Mouse (Mus musculus) macrophage (primary cell): ENCODE data around the gene Sult2b1. TPM values are rescaled to one million over a fixed set of nuclear protein-coding genes. Genes with fewer than 3 reads are reported as not detected.

Source experiments
- H3K27ac ChIP-seq: fragments of 350-480 bp; formaldehyde crosslinking; 2 replicates; pipeline ENCODE4 v1.9.0; 2021
- H3K36me3 ChIP-seq: fragments of 350-480 bp; formaldehyde crosslinking; 2 replicates; pipeline ENCODE4 v1.9.0; 2021; ENCODE audit errors: inconsistent target
- H3K4me3 ChIP-seq: fragments of 350-480 bp; formaldehyde crosslinking; 2 replicates; pipeline ENCODE4 v1.9.0; 2021; ENCODE audit errors: inconsistent target
- H3K79me2 ChIP-seq: fragments of 350-480 bp; formaldehyde crosslinking; 2 replicates; pipeline ENCODE4 v1.9.0; 2021; ENCODE audit errors: inconsistent target
- WGBS: methylation state at CpG from one replicate; pipeline ENCODE4 v1.1.7; 2026; ENCODE audit warnings: inconsistent platforms; ENCODE audit not compliant: missing documents; 5-methylcytosine and 5-hydroxymethylcytosine counted together
- polyA plus RNA-seq: library from polyadenylated mRNA; stranded (reverse); fragments of 250-400 nt; gene quantifications from 3 replicates; pipeline ENCODE4 v1.2.4, GENCODE M21; 2018; ENCODE audit warnings: inconsistent platforms

Gene Sult2b1
- polyA plus RNA-seq, 1 experiment from 2014 or later, result 0.55 TPM

GRCm38 (mm10) chr7:45770427-45771082 lies 13.9 kb downstream of the Sult2b1 start:
- Histone ChIP-seq H3K27ac (no peak overlapping the region), H3K36me3 (no peaks in the 10 kb centered on the region), H3K79me2 (no peaks in the 10 kb centered on the region), H3K4me3 (no peak overlapping the region)
- WGBS, result 83% methylated on average over 8 of the region's 8 CpGs

DNA sequence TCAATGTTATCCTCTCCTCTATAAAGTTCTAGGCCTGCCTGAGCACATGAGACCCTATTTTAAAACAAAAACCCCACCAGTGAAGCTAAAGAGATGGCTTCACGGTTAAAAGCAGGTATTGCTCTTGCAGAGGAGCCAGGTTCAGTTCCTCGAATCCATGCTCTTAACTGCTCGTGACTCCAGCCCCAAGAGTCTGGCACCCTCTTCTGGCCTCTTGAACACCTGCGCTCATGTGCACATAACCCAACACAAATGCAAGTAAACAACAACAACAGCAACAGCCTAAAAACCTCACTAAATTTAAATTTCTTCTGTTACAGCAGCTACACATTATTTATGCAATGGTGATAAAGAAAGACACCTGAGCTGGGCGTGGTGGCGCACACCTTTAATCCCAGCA lies 17.0 kb downstream of the Sult2b1 start:
- Histone ChIP-seq H3K27ac (no peak overlapping the region), H3K79me2 (no peaks in the 10 kb centered on the region), H3K4me3 (no peak overlapping the region), H3K36me3 (no peaks in the 10 kb centered on the region)
- 95% methylated on average over 6 of the region's 6 CpGs for WGBS

DNA sequence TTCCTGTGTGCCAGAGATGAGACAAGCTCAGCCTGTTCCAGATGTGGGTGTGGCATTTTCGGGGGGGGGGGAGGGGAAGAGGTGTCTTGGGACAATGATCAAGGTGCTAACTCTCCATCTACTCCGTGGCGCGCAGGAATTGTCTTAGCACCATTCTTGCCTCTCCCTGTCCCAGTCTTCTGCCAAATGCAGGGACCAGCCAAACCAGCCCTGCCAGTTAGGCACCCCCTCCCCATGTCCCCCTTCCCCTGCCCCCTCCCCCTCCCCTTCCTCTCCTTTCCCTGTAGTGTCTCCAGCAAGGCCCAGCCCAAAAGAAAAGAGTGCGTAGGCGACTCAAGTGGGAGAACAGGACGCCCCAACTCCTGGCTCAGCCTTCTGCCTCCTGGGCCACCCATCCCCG lies 17.7 kb downstream of the Sult2b1 start:
- Histone ChIP-seq H3K79me2 (no peaks in the 10 kb centered on the region), H3K36me3 (no peaks in the 10 kb centered on the region), H3K4me3 (no peak overlapping the region), H3K27ac (no peak overlapping the region)
- WGBS, result 73% methylated on average over 5 of the region's 8 CpGs

- no peak overlapping the region for H3K4me3 ChIP-seq
- WGBS, result 61% methylated on average over 8 of the region's 8 CpGs
- H3K36me3 ChIP-seq, result no peaks in the 10 kb centered on the region
- H3K27ac ChIP-seq, result no peak overlapping the region
- no peaks in the 10 kb centered on the region for H3K79me2 ChIP-seq
These were observed 18.5 kb downstream of the Sult2b1 start for GRCm38 (mm10) chr7:45765995-45766394.

GRCm38 (mm10) chr7:45760151-45760550 lies 24.3 kb downstream of the Sult2b1 start:
- no peak overlapping the region for H3K27ac ChIP-seq
- WGBS, result 76% methylated on average over 5 of the region's 5 CpGs
- H3K79me2 ChIP-seq, result no peaks in the 10 kb centered on the region
- no peaks in the 10 kb centered on the region for H3K36me3 ChIP-seq
- no peak overlapping the region for H3K4me3 ChIP-seq

GRCm38 (mm10) chr7:45759400-45759799 lies 25.1 kb downstream of the Sult2b1 start:
- H3K79me2 ChIP-seq, result no peaks in the 10 kb centered on the region
- no peak overlapping the region for H3K4me3 ChIP-seq
- 34% methylated on average over 25 of the region's 27 CpGs for WGBS
- no peak overlapping the region for H3K27ac ChIP-seq
- no peaks in the 10 kb centered on the region for H3K36me3 ChIP-seq

GRCm38 (mm10) chr7:45755703-45756102 lies 28.8 kb downstream of the Sult2b1 start:
- H3K27ac ChIP-seq, result no peak overlapping the region
- no peaks in the 10 kb centered on the region for H3K79me2 ChIP-seq
- no peaks in the 10 kb centered on the region for H3K36me3 ChIP-seq
- 96% methylated on average over 6 of the region's 6 CpGs for WGBS
- H3K4me3 ChIP-seq, result no peak overlapping the region

GRCm38 (mm10) chr7:45750162-45750561 lies 34.3 kb downstream of the Sult2b1 start:
- H3K27ac ChIP-seq, result no peak overlapping the region
- no peak overlapping the region for H3K4me3 ChIP-seq
- WGBS, result 95% methylated on average over 9 of the region's 9 CpGs
- no peaks in the 10 kb centered on the region for H3K36me3 ChIP-seq
- no peaks in the 10 kb centered on the region for H3K79me2 ChIP-seq

DNA sequence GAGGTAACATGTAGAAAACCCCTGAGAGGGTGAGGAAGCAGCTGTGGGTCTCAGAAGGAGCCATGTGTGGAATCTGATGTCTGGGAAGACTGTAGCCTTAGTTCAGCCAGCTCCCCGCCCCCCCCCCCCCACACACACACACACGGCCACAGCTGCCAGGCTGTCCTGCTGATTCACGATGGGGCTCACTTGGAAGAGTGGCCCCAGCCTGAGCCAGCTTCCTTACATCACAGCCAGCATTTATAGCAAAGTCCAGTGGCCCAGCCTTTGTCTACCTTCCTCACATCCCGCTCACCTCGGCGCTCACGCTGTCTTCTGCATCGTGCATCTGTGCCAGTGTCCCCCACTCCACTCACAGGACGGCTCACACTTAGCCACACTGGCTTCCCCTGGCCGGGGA lies 35.1 kb downstream of the Sult2b1 start:
- Histone ChIP-seq H3K36me3 (no peaks in the 10 kb centered on the region), H3K4me3 (no peak overlapping the region), H3K27ac (no peak overlapping the region), H3K79me2 (no peaks in the 10 kb centered on the region)
- WGBS, result 41% methylated on average over 10 of the region's 10 CpGs

DNA sequence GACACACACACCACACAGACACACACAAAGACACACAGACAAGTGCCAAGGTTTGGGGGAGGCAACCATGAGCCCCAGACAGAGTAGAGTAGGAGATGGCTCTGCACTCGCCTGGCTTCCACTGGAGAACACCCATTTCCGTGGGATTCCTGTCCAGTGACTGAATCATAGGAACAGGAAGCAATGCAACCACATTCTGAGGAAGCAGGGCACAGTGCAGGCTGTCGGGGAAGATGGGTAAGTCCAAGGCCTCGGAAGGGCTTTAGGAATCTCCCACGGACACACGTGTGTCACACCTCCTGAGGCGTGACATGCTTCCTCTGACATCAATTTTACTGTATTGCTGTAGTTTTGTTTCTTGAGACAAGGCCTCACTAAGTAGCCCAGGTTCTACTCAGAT lies 36.4 kb downstream of the Sult2b1 start:
- no peaks in the 10 kb centered on the region for H3K79me2 ChIP-seq
- H3K4me3 ChIP-seq, result no peak overlapping the region
- no peaks in the 10 kb centered on the region for H3K36me3 ChIP-seq
- no peak overlapping the region for H3K27ac ChIP-seq
- 62% methylated on average over 7 of the region's 7 CpGs for WGBS

DNA sequence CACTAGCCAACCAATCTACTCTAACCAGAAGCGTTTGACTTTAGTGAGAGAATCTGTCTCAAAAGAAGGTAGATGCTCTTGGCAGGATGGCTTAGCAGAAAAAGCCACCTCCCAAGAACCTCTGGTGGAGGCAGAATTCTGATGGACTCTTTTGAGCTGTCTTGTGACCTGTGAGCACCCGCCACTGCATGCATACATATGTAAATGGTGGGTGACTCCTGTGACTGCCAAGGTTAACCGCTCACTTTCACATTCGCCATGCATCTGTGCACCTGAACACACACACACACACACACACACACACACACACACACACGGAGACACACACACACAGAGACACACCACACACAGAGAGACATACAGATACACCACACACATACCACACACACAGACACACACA lies 37.0 kb downstream of the Sult2b1 start:
- WGBS, result 98% methylated on average over 5 of the region's 5 CpGs
- H3K27ac ChIP-seq, result no peak overlapping the region

DNA sequence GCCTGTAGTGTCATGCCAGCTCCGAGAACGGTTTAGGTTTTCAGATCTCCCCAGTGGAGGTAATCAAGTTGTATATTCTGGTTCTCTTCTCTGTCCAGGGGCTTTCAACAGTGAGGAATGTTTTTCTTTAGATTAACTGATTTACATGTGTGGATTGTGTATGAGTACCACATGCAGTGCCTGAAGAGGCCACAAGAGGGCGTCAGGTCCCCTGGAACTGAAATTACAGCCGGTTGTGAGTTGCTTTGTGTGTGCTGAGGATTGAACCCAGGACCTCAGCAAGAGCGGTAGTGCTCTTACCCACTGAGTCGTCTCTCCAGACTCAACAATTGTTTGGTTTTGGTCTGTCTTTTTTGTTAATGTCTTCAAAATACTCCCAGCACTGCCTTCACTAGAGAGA lies 38.0 kb downstream of the Sult2b1 start:
- 91% methylated on average over 6 of the region's 6 CpGs for WGBS
- Histone ChIP-seq H3K27ac (no peak overlapping the region), H3K4me3 (no peak overlapping the region), H3K79me2 (no peaks in the 10 kb centered on the region), H3K36me3 (no peaks in the 10 kb centered on the region)

More for the DNA sequence above, 37.0 kb downstream of the Sult2b1 start:
- H3K79me2 ChIP-seq, result no peaks in the 10 kb centered on the region
- no peaks in the 10 kb centered on the region for H3K36me3 ChIP-seq
- no peak overlapping the region for H3K4me3 ChIP-seq

DNA sequence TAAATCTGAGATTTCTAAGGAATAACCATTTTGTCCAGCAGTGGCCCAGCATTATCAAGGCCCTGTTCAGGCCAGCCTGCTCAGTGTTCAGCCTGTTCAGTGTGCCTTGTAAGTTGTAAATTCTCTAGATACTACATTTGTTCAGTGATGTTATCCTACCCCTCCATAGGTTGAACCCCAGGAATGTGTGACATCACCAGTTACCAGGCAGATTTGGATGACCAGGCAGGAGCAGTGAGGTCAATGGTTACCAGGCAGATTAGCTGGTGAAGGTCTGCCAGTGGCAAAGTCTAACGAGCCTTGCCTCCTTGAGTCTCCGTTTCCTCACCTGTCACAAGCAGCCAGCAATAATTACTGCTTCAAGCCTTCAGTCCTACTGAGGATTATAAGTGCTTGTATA lies 40.1 kb downstream of the Sult2b1 start:
- no peak overlapping the region for H3K27ac ChIP-seq
- no peaks in the 10 kb centered on the region for H3K36me3 ChIP-seq
- H3K79me2 ChIP-seq, result no peaks in the 10 kb centered on the region
- H3K4me3 ChIP-seq, result no peak overlapping the region
- WGBS, result 33% methylated on average over 2 of the region's 2 CpGs

- 11% methylated on average over 19 of the region's 19 CpGs for WGBS
- H3K27ac ChIP-seq, result peak overlapping the region; percentile 65
These were observed 42.1 kb downstream of the Sult2b1 start for GRCm38 (mm10) chr7:45742338-45742737.

DNA sequence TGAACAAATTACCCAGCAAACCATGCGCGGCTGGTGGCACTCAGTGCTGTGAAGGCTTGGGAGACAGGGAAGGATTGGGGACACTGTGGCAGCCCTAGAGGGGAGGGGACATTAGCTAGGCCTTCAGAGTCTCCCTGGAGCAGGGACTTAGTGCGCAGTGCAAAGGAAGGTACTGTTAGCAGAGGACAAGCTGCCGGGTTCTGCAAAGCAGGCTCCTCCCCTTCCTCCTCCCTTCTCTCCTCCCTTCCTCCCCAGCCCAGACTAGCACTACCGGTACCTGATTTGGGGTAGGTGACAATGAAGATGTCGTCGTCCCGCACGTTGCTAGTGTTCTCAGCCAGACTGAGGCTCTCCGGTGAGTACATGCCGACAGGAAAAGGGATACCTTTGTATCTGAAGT lies 42.7 kb downstream of the Sult2b1 start:
- Histone ChIP-seq H3K27ac (peak overlapping the region; percentile 65), H3K79me2 (no peaks in the 10 kb centered on the region), H3K36me3 (no peaks in the 10 kb centered on the region), H3K4me3 (peak overlapping the region; percentile 49)
- WGBS, result 21% methylated on average over 11 of the region's 11 CpGs

More at GRCm38 (mm10) chr7:45742338-45742737, 42.1 kb downstream of the Sult2b1 start:
- Histone ChIP-seq H3K4me3 (peak overlapping the region; percentile 49), H3K36me3 (no peaks in the 10 kb centered on the region), H3K79me2 (no peaks in the 10 kb centered on the region)

- H3K4me3 ChIP-seq, result peak overlapping the region; percentile 49; the same call in 1 of the 2 replicates
- H3K79me2 ChIP-seq, result no peaks in the 10 kb centered on the region
- H3K27ac ChIP-seq, result peak overlapping the region; percentile 65
- whole genome bisulfite sequencing, result 14% methylated on average over 10 of the region's 12 CpGs
- no peaks in the 10 kb centered on the region for H3K36me3 ChIP-seq
These were observed 43.2 kb downstream of the Sult2b1 start for GRCm38 (mm10) chr7:45741308-45741707.
